Mouse (Mus musculus) liver, adult 2 months (tissue): ENCODE data around the gene Csnk1d.

Experiments
- CTCF ChIP-seq: fragments of 200-500 bp; IDR thresholded peaks from 2 replicates; pipeline ENCODE4 v1.5.1; 2011; ENCODE audit warnings: low read depth, low read length, control low read depth
- POLR2A ChIP-seq: fragments of 200-500 bp; IDR thresholded peaks from 2 replicates; pipeline ENCODE4 v1.6.1; 2011; ENCODE audit warnings: low read length, control low read depth; ENCODE audit not compliant: insufficient read depth; ENCODE audit errors: extremely low read depth

- no peak for TF ChIP-seq CTCF
- no peak for TF ChIP-seq POLR2A
Observed at GRCm38 (mm10) chr11:120981661-120982060, 9.5 kb downstream of the Csnk1d start.
